Mouse (Mus musculus): ENCODE measurements at regions not wholly inside any gene's neighbourhood (a gene's known extent, or its start where the extent isn't known, plus 50 kb on each side); places are given as distances from the start of the nearest gene placed in this dataset.

GRCm38 (mm10) chr6:67112311-67112710, 75.1 kb upstream of the Gadd45a start:
- peaks cover 40% of the 10 kb centered on the region for H3K27me3 ChIP-seq (replicated peaks)
- H3K4me3 ChIP-seq = no peak overlapping the region
- no peaks in the 10 kb centered on the region for H3K36me3 ChIP-seq
- no peak overlapping the region for H3K27ac ChIP-seq
- no peaks in the 10 kb centered on the region for H3K9me3 ChIP-seq (replicated peaks)
- WGBS (ENCODE audit: insufficient replicate concordance) = 65% methylated on average over 6 of the region's 6 CpGs
- no peak for ATAC-seq
- H3K4me2 ChIP-seq = no peak overlapping the region
- H3K9ac ChIP-seq = no peak overlapping the region
- peaks cover 8% of the 10 kb centered on the region; the same call in 1 of the 2 replicates for H3K4me1 ChIP-seq

GRCm38 (mm10) chr6:67111581-67111980, 74.3 kb upstream of the Gadd45a start:
- Histone ChIP-seq H3K36me3 (no peaks in the 10 kb centered on the region), H3K9ac (no peak overlapping the region), H3K27ac (no peak overlapping the region), H3K9me3 (replicated peaks) (no peaks in the 10 kb centered on the region), H3K4me2 (no peak overlapping the region), H3K27me3 (replicated peaks) (peaks cover 34% of the 10 kb centered on the region), H3K4me3 (no peak overlapping the region), H3K4me1 (peaks cover 8% of the 10 kb centered on the region; the same call in 1 of the 2 replicates)
- WGBS (ENCODE audit: insufficient replicate concordance) = 47% methylated on average over 2 of the region's 2 CpGs
- ATAC-seq = no peak

- H3K4me3 ChIP-seq = no peak overlapping the region
- peaks cover 8% of the 10 kb centered on the region; the same call in 1 of the 2 replicates for H3K4me1 ChIP-seq
- no peaks in the 10 kb centered on the region for H3K36me3 ChIP-seq
- no peak for ATAC-seq
- WGBS (ENCODE audit: insufficient replicate concordance) = 52% methylated on average over 1 of the region's 1 CpGs
- H3K9me3 ChIP-seq (replicated peaks) = no peaks in the 10 kb centered on the region
- no peak overlapping the region for H3K27ac ChIP-seq
- no peak overlapping the region for H3K9ac ChIP-seq
- H3K4me2 ChIP-seq = no peak overlapping the region
- H3K27me3 ChIP-seq (replicated peaks) = peaks cover 34% of the 10 kb centered on the region
Measured at GRCm38 (mm10) chr6:67110391-67110790, 73.1 kb upstream of the Gadd45a start.

- H3K4me3 ChIP-seq = no peak overlapping the region
- H3K9me3 ChIP-seq (replicated peaks) = no peaks in the 10 kb centered on the region
- no peak for ATAC-seq
- no peak overlapping the region for H3K4me2 ChIP-seq
- peaks cover 38% of the 10 kb centered on the region for H3K27me3 ChIP-seq (replicated peaks)
- H3K9ac ChIP-seq = no peak overlapping the region
- WGBS (ENCODE audit: insufficient replicate concordance) = 49% methylated on average over 4 of the region's 4 CpGs
- peaks cover 8% of the 10 kb centered on the region; the same call in 1 of the 2 replicates for H3K4me1 ChIP-seq
- no peaks in the 10 kb centered on the region for H3K36me3 ChIP-seq
- H3K27ac ChIP-seq = no peak overlapping the region
Measured at GRCm38 (mm10) chr6:67109774-67110173, 72.5 kb upstream of the Gadd45a start.

DNA sequence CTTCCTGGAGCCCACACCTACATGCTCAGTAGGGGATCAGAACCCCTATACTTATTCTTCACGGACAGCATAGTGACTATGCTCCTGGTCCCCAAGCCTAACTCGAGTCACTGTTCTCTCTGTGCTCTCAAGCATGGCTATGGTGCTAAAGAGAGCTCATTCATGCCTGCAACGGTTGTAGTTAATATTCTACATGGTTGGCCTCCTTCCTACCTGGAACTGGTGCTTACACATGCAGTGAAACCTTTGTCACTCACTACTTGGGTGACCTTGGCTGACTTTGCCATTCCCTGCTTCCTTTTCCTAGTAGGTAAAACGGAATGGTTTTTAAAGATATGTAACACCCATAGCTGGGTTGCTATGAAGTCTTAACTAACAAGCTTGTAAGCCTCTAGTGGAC, 70.3 kb upstream of the Gadd45a start:
- H3K9me3 ChIP-seq (replicated peaks) = no peaks in the 10 kb centered on the region
- H3K4me2 ChIP-seq = no peak overlapping the region
- no peaks in the 10 kb centered on the region for H3K36me3 ChIP-seq
- no peak overlapping the region for H3K4me3 ChIP-seq
- peaks cover 6% of the 10 kb centered on the region; the same call in 1 of the 2 replicates for H3K4me1 ChIP-seq
- no peak for ATAC-seq
- 60% methylated on average over 4 of the region's 4 CpGs for WGBS (ENCODE audit: insufficient replicate concordance)
- H3K9ac ChIP-seq = no peak overlapping the region
- H3K27ac ChIP-seq = no peak overlapping the region
- peaks cover 22% of the 10 kb centered on the region for H3K27me3 ChIP-seq (replicated peaks)

GRCm38 (mm10) chr6:67106493-67106892, 69.2 kb upstream of the Gadd45a start:
- no peak for ATAC-seq
- Histone ChIP-seq H3K4me2 (no peak overlapping the region), H3K27ac (no peak overlapping the region), H3K36me3 (no peaks in the 10 kb centered on the region), H3K4me3 (no peak overlapping the region), H3K9ac (no peak overlapping the region), H3K27me3 (replicated peaks) (0 out of 2 replicates have a peak, but pooled peaks cover 14% of the 10 kb centered on the region), H3K4me1 (peaks cover 6% of the 10 kb centered on the region; the same call in 1 of the 2 replicates), H3K9me3 (replicated peaks) (no peaks in the 10 kb centered on the region)
- WGBS (ENCODE audit: insufficient replicate concordance) = 69% methylated on average over 2 of the region's 2 CpGs

- 11% methylated on average over 4 of the region's 4 CpGs for WGBS (ENCODE audit: insufficient replicate concordance)
- Histone ChIP-seq H3K36me3 (no peaks in the 10 kb centered on the region), H3K4me1 (peaks cover 6% of the 10 kb centered on the region; the same call in 1 of the 2 replicates), H3K4me3 (no peak overlapping the region), H3K9me3 (replicated peaks) (no peaks in the 10 kb centered on the region), H3K27ac (no peak overlapping the region), H3K9ac (no peak overlapping the region), H3K27me3 (replicated peaks) (0 out of 2 replicates have a peak, but pooled peaks cover 5% of the 10 kb centered on the region), H3K4me2 (no peak overlapping the region)
- ATAC-seq = no peak
Measured at GRCm38 (mm10) chr6:67105386-67105785, 68.1 kb upstream of the Gadd45a start.

- Histone ChIP-seq H3K27ac (no peak overlapping the region), H3K36me3 (no peaks in the 10 kb centered on the region), H3K4me1 (peaks cover 6% of the 10 kb centered on the region; the same call in 1 of the 2 replicates), H3K27me3 (replicated peaks) (0 out of 2 replicates have a peak, but pooled peaks cover 5% of the 10 kb centered on the region), H3K4me3 (no peak overlapping the region), H3K9ac (no peak overlapping the region), H3K4me2 (no peak overlapping the region), H3K9me3 (replicated peaks) (no peaks in the 10 kb centered on the region)
- ATAC-seq = no peak
- 68% methylated on average over 3 of the region's 3 CpGs for WGBS (ENCODE audit: insufficient replicate concordance)
Measured at GRCm38 (mm10) chr6:67104205-67104604, 66.9 kb upstream of the Gadd45a start.

DNA sequence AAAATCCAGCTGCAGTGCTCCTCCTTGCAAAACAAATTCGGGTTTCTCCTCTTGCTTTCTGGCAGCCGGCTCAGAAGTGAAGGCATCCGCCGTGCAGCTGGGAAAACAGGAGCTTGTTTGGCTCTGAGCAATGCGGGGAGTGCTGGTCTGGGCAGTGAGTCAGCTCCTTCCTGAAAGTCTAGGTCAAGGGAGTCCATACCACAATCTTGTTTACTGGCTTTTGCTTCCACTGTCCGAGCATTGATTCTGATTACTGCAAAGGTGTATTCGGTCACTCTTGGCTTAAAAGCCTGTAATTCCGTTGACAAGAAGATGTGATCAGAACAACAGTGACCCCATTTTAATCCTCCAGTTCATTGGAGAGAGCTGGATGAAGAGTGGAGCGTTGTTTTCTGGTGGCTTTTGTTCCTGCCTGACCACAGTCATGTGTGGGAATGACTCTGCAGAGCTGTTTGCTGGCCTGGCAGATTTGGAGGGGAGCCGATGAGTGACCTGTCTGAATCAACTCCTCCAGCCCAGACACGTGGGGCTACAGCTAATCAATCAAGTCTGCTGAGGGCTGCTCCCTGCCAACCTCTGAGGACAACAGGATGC, 65.4 kb upstream of the Gadd45a start:
- Histone ChIP-seq H3K27ac (no peak overlapping the region), H3K4me1 (peaks cover 6% of the 10 kb centered on the region; the same call in 1 of the 2 replicates), H3K4me3 (no peak overlapping the region), H3K36me3 (no peaks in the 10 kb centered on the region), H3K9ac (no peak overlapping the region), H3K27me3 (replicated peaks) (0 out of 2 replicates have a peak, but pooled peaks cover 5% of the 10 kb centered on the region), H3K4me2 (no peak overlapping the region), H3K9me3 (replicated peaks) (no peaks in the 10 kb centered on the region)
- peak; percentile 62 for ATAC-seq
- 25% methylated on average over 11 of the region's 11 CpGs for WGBS (ENCODE audit: insufficient replicate concordance)

DNA sequence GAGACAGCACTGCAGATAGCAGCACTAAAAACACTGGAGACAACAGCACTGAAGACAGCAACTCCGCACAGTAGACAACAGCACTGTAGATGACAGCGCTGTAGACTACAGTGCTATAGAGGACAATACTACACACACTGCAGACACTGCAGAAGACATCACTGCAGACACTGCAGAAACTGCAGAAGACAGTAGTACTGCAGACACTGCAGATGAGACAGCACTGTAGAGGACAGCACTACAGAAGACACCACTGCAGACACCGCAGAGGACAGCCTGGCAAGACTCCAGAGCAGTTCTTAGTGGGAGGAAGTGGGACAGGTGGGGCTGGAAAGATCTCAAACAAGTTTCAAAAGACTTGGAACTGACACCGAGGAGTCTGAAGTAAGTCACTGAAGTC, 64.8 kb upstream of the Gadd45a start:
- Histone ChIP-seq H3K9me3 (replicated peaks) (no peaks in the 10 kb centered on the region), H3K36me3 (no peaks in the 10 kb centered on the region), H3K4me3 (no peak overlapping the region), H3K4me1 (peaks cover 6% of the 10 kb centered on the region; the same call in 1 of the 2 replicates), H3K27me3 (replicated peaks) (0 out of 2 replicates have a peak, but pooled peaks cover 5% of the 10 kb centered on the region), H3K27ac (no peak overlapping the region), H3K9ac (no peak overlapping the region), H3K4me2 (no peak overlapping the region)
- ATAC-seq = peak; percentile 52; the same call in 1 of the 2 replicates
- 69% methylated on average over 4 of the region's 4 CpGs for WGBS (ENCODE audit: insufficient replicate concordance)

- Histone ChIP-seq H3K36me3 (no peaks in the 10 kb centered on the region), H3K4me3 (no peak overlapping the region), H3K4me1 (no peaks in the 10 kb centered on the region), H3K9ac (no peak overlapping the region), H3K27me3 (replicated peaks) (peaks cover 7% of the 10 kb centered on the region; the same call in 1 of the 2 replicates), H3K4me2 (no peak overlapping the region), H3K9me3 (replicated peaks) (no peaks in the 10 kb centered on the region), H3K27ac (no peak overlapping the region)
- no peak for ATAC-seq
- 47% methylated on average over 3 of the region's 3 CpGs for WGBS (ENCODE audit: insufficient replicate concordance)
Measured at GRCm38 (mm10) chr6:67094426-67094825, 57.2 kb upstream of the Gadd45a start.

- H3K36me3 ChIP-seq = no peaks in the 10 kb centered on the region
- 55% methylated on average over 1 of the region's 1 CpGs for WGBS (ENCODE audit: insufficient replicate concordance)
- H3K4me2 ChIP-seq = no peak overlapping the region
- no peaks in the 10 kb centered on the region for H3K9me3 ChIP-seq (replicated peaks)
- H3K4me3 ChIP-seq = no peak overlapping the region
- ATAC-seq = no peak
- peaks cover 9% of the 10 kb centered on the region for H3K4me1 ChIP-seq
- no peak overlapping the region for H3K9ac ChIP-seq
- H3K27me3 ChIP-seq (replicated peaks) = peaks cover 10% of the 10 kb centered on the region; the same call in 1 of the 2 replicates
- H3K27ac ChIP-seq = no peak overlapping the region
Measured at GRCm38 (mm10) chr6:67093128-67093527, 55.9 kb upstream of the Gadd45a start.
